Mouse (Mus musculus) intestine, postnatal 0 days (tissue): ENCODE measurements around the gene Vmn2r89. TPM values are rescaled to one million over a fixed set of nuclear protein-coding genes. Genes with fewer than 3 reads are reported as not detected.

Source experiments
- ATAC-seq: fragments of 200-750 bp; cut with Nextera tagmentation; 2 replicates; pipeline ENCODE4 v1.8.0; 2017; ENCODE audit warnings: mild to moderate bottlenecking, moderate TSS enrichment, moderate library complexity
- H3K27ac ChIP-seq: fragments of 300-500 bp; sonication (generic); 2 replicates; pipeline ENCODE4 v1.5.1; 2014; ENCODE audit warnings: mild to moderate bottlenecking, low read depth, low read length, moderate library complexity
- H3K27me3 ChIP-seq: fragments of 300-500 bp; sonication (generic); replicated peaks from 2 replicates; pipeline ENCODE4 v1.6.1; 2014; ENCODE audit warnings: low read length, mixed read lengths; ENCODE audit not compliant: control insufficient read depth, insufficient read depth
- H3K36me3 ChIP-seq: fragments of 300-500 bp; sonication (generic); 2 replicates; pipeline ENCODE4 v1.6.1; 2014; ENCODE audit warnings: mild to moderate bottlenecking, moderate library complexity; ENCODE audit not compliant: control insufficient read depth, insufficient read depth
- H3K4me1 ChIP-seq: fragments of 300-500 bp; sonication (generic); replicated peaks from 2 replicates; pipeline ENCODE4 v1.6.1; 2014; ENCODE audit warnings: antibody characterized with exemption, low read length, mixed read lengths; ENCODE audit not compliant: control insufficient read depth, insufficient read depth
- H3K4me2 ChIP-seq: fragments of 300-500 bp; sonication (generic); replicated peaks from 2 replicates; pipeline ENCODE4 v1.6.1; 2014; ENCODE audit warnings: low read depth, mild to moderate bottlenecking, moderate library complexity
- H3K4me3 ChIP-seq: fragments of 300-500 bp; sonication (generic); 2 replicates; pipeline ENCODE4 v1.5.1; 2014; ENCODE audit warnings: low read depth, low read length
- H3K9ac ChIP-seq: fragments of 300-500 bp; sonication (generic); 2 replicates; pipeline ENCODE4 v1.6.1; 2014; ENCODE audit warnings: mild to moderate bottlenecking, low read depth, low read length
- H3K9me3 ChIP-seq: fragments of 300-500 bp; sonication (generic); 2 replicates; pipeline ENCODE4 v1.6.1; 2016; ENCODE audit warnings: mixed run types; ENCODE audit not compliant: control insufficient read depth
- CTCF ChIP-seq: sonication (generic); IDR thresholded peaks from 2 replicates; pipeline ENCODE4 v1.5.1; 2016; ENCODE audit warnings: low read depth, mild to moderate bottlenecking, control low read depth, antibody characterized with exemption, moderate library complexity
- whole genome bisulfite sequencing: fragments of 180-500 bp; shearing (Covaris S2); extraction: QIAGEN DNeasy Blood & Tissue Kit; methylation state at CpG from one replicate; pipeline ENCODE4 v1.1.7; 2014; 5-methylcytosine and 5-hydroxymethylcytosine counted together
- polyA plus RNA-seq: library from polyadenylated mRNA; unstranded; fragments of >200 nt; fragmentation: Nextera tagmentation; extraction: Ambion mirVana; gene quantifications from 2 replicates; pipeline ENCODE4 v1.2.1, GENCODE M21; 2015

Vmn2r89 gene
- polyA plus RNA-seq, 1 experiment from 2014 or later = not detected

DNA sequence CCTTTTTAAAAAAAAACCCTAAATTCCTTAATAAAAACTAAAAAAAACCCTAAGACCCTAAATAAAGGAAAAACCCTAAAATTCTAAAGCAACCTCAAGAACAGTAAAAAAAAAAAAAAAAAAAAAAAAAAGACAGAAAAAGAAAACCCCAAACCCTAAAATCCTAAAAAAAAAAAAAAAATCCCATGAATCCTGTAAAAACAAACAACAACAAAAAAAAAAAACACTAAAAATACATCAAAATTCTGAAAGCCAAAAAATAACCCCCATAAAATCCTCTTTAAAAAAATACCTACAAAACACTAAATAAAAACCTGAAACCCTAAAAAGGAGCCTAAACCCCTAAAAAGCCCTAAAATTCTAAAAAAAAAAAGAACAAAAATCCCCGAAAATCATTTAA is 45.3 kb downstream of the Vmn2r89 start:
- H3K4me1 ChIP-seq = no peaks in the 10 kb centered on the region
- H3K4me3 ChIP-seq = no peak overlapping the region
- H3K4me2 ChIP-seq = no peak overlapping the region
- H3K27me3 ChIP-seq = no peaks in the 10 kb centered on the region
- H3K9me3 ChIP-seq = no peaks in the 10 kb centered on the region
- no peak overlapping the region for H3K9ac ChIP-seq
- ATAC-seq = no peak
- TF ChIP-seq CTCF = no peak
- no peak overlapping the region for H3K27ac ChIP-seq
- no peaks in the 10 kb centered on the region for H3K36me3 ChIP-seq
- 82% methylated on average over 1 of the region's 1 CpGs for WGBS

DNA sequence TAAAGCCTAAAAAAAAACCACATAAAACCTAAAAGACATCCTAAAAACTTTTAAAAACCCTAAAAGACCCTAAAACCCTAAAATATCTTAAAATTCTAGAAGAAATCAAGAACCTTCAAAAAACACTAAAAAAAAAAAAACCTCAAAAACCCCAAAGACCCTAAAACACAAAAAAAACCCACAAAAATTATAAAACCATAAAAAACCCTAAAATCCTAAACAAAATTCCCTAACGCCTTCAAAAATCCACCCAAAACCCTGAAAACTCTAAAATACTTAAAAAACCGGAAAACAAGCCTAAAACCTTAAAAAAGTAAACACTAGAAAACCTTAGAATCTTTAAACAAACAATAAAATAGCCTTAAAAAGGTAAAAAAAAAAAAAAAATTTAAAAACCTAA is 46.3 kb downstream of the Vmn2r89 start:
- 92% methylated on average over 2 of the region's 2 CpGs for WGBS
- no peaks in the 10 kb centered on the region for H3K4me1 ChIP-seq
- H3K9ac ChIP-seq = no peak overlapping the region
- H3K27ac ChIP-seq = no peak overlapping the region
- no peak overlapping the region for H3K4me3 ChIP-seq
- H3K9me3 ChIP-seq = no peaks in the 10 kb centered on the region
- no peaks in the 10 kb centered on the region for H3K36me3 ChIP-seq
- ATAC-seq = no peak
- H3K4me2 ChIP-seq = no peak overlapping the region
- TF ChIP-seq CTCF = no peak
- H3K27me3 ChIP-seq = no peaks in the 10 kb centered on the region

- Histone ChIP-seq H3K36me3 (no peaks in the 10 kb centered on the region), H3K27ac (no peak overlapping the region), H3K4me2 (no peak overlapping the region), H3K9me3 (no peaks in the 10 kb centered on the region), H3K9ac (no peak overlapping the region), H3K4me3 (no peak overlapping the region), H3K4me1 (no peaks in the 10 kb centered on the region), H3K27me3 (no peaks in the 10 kb centered on the region)
- WGBS = 66% methylated on average over 2 of the region's 2 CpGs
- no peak for TF ChIP-seq CTCF
- ATAC-seq = no peak
Observed at GRCm38 (mm10) chr14:51499707-51500275, 48.1 kb downstream of the Vmn2r89 start.

- no peak for ATAC-seq
- WGBS = 88% methylated on average over 4 of the region's 4 CpGs
- TF ChIP-seq CTCF = no peak
Observed at GRCm38 (mm10) chr14:51500461-51500860, 48.8 kb downstream of the Vmn2r89 start.

DNA sequence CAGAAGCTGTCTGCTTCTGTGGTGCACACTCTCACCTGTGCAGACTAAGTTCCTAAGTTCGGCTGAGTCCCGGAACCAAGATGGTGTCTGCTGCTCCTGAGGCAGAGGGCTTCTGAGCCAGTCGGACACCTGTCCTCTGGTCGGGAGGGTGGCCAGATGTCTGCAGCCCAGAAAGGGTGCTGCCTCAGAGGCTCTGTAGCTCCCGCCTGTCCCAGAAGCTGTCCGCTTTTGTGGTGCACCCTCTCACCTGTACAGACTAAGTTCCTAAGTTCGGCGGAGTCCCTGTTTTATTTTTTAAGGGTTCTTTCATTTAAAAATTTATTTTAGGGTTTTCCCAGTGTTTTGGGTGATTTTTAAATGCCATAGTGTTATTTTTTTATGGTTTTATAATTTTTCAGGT is 55.8 kb downstream of the Vmn2r89 start:
- Histone ChIP-seq H3K4me1 (no peaks in the 10 kb centered on the region), H3K27ac (no peak overlapping the region), H3K4me3 (no peak overlapping the region), H3K36me3 (no peaks in the 10 kb centered on the region), H3K4me2 (no peak overlapping the region), H3K27me3 (no peaks in the 10 kb centered on the region), H3K9me3 (no peaks in the 10 kb centered on the region), H3K9ac (no peak overlapping the region)
- no peak for ATAC-seq
- no peak for TF ChIP-seq CTCF
- 96% methylated on average over 8 of the region's 8 CpGs for WGBS

More at GRCm38 (mm10) chr14:51500461-51500860, 48.8 kb downstream of the Vmn2r89 start:
- no peaks in the 10 kb centered on the region for H3K4me1 ChIP-seq
- H3K4me3 ChIP-seq = no peak overlapping the region
- no peak overlapping the region for H3K9ac ChIP-seq
- H3K27ac ChIP-seq = no peak overlapping the region
- H3K27me3 ChIP-seq = no peaks in the 10 kb centered on the region
- no peaks in the 10 kb centered on the region for H3K9me3 ChIP-seq
- H3K4me2 ChIP-seq = no peak overlapping the region
- H3K36me3 ChIP-seq = no peaks in the 10 kb centered on the region

Other genes with a start within 250 kb of the Vmn2r89 start
- gene Ear14, start 248.5 kb upstream of the Vmn2r89 start, polyA plus RNA-seq = not detected in 2 replicates
- gene Rnase2a, start 195.7 kb upstream of the Vmn2r89 start, polyA plus RNA-seq = not detected in 2 replicates
- gene Gm7247, start 90.1 kb upstream of the Vmn2r89 start, polyA plus RNA-seq = not detected in 2 replicates
- not detected in 2 replicates for gene Vmn2r88, start 41.0 kb upstream of the Vmn2r89 start, polyA plus RNA-seq
- not detected in 2 replicates for gene Gm5622, start 100.9 kb downstream of the Vmn2r89 start, polyA plus RNA-seq
- gene Gm17175, start 122.2 kb downstream of the Vmn2r89 start, polyA plus RNA-seq = not detected in 2 replicates
- not detected in 2 replicates for gene Gm17174, start 140.3 kb downstream of the Vmn2r89 start, polyA plus RNA-seq
- gene Gm17078, start 159.5 kb downstream of the Vmn2r89 start, polyA plus RNA-seq = not detected in 2 replicates
- gene Gm4181, start 183.8 kb downstream of the Vmn2r89 start, polyA plus RNA-seq = not detected in 2 replicates
- not detected in 2 replicates for gene Gm17079, start 243.6 kb downstream of the Vmn2r89 start, polyA plus RNA-seq